Mouse (Mus musculus) lung, postnatal 0 days (tissue): Measurements from ENCODE around the gene BC037034.

Source experiments
- CTCF ChIP-seq: IDR thresholded peaks from 2 replicates; pipeline ENCODE4 v1.5.1; 2016; ENCODE audit warnings: antibody characterized with exemption, mild to moderate bottlenecking
- EP300 ChIP-seq: IDR thresholded peaks from 2 replicates; pipeline ENCODE4 v1.6.1; 2016; ENCODE audit warnings: antibody characterized with exemption, mild to moderate bottlenecking, control low read depth

- TF ChIP-seq CTCF (no peak), EP300 (no peak)
Observed at GRCm38 (mm10) chr5:138265712-138266111, 1.9 kb upstream of the BC037034 start.
